Mouse (Mus musculus): ENCODE measurements at regions not wholly inside any gene's neighbourhood (a gene's known extent, or its start where the extent isn't known, plus 50 kb on each side); places are given as distances from the start of the nearest gene placed in this dataset.

DNA sequence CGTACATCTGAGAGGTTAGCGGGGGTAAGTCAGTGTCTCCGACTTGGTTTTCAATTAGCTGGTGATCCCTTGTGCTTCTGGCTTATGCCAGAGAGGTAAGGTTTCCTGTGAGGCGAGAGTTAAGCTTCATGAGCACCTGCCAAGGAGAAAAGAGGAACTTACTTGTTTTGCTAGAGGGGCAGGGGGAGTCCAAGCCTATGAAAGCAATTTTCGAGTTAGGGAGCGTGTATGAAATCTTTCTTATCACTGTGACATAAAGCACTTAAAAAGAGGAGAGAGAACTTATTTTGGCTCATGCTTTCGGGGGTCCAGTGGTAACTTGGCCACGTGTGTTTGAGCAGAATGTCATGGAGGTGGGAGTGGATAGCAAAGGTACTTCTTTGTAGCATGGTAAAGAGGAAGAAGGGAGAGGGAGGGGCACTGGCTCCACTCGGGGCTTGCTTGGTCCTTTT is 174.6 kb downstream of the Cd83 start:
- intact Hi-C loops (cut with DNase I): no loop called here
- DNase-seq (ENCODE audit: extremely low spot score in 1 of 2, low spot score in 2 of 2): no peak

DNA sequence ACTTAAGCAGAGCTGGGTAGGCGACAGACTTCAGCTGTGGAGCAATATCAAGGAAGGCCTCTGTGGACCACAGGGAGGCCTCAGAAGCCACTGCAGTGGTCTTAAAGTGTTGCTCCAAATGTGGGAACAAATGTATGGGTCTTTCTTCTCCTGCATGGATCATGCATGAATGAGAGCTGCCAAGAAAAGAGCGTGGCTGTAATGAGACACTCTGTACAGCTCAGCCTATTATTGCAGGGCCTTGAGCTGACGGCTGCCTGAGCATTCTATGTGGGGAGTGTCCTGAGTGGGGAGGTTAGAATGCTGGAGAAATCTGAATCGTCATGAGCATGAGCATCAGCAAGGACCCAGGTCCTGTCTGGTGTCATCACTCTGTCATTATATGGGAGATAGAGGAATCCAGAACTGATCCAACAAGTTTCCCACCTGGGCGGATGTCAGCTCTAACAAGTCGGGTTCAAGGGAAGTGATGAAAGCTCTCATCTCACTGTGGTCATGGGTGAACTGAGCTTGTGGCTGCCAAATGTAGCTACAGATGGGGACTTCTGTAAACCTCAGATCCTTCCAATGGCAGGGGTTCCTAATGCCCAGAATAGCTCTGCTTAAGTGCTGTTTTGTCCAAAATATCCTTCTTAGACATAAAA is 176.6 kb downstream of the Cd83 start:
- no peak for DNase-seq (ENCODE audit: extremely low spot score in 1 of 2, low spot score in 2 of 2)
- intact Hi-C loops (cut with DNase I): no loop called here

GRCm38 (mm10) chr13:43961987-43962386 is 177.4 kb downstream of the Cd83 start:
- intact Hi-C loops (cut with DNase I): no loop called here
- no peak for DNase-seq (ENCODE audit: extremely low spot score in 1 of 2, low spot score in 2 of 2)

- no peak for DNase-seq (ENCODE audit: extremely low spot score in 1 of 2, low spot score in 2 of 2)
- intact Hi-C loops (cut with DNase I): no loop called here
Observed at GRCm38 (mm10) chr13:43963321-43963720, 178.7 kb downstream of the Cd83 start.

GRCm38 (mm10) chr13:43965256-43965905 is 180.8 kb downstream of the Cd83 start:
- no peak for DNase-seq (ENCODE audit: extremely low spot score in 1 of 2, low spot score in 2 of 2)
- intact Hi-C loops (cut with DNase I): no loop called here

DNA sequence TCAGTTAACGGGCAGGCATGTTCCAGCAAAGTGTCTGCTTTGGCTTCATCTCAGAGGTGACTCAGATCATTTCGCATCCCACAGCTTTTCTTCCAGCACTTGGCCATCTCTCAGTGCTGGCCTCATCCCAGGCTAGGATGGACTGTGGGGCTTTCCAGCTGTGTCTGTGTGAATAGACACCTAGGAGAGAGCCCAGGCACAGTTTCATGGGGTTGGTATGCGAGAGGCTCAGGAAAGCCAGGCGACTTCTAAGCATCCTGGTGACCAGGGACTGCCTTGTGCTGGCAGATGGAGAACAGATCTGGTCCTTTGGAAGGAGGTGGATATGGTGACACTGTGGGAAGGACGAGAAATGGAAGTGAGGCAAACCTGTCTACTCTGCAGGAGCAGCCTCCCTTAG is 182.9 kb downstream of the Cd83 start:
- intact Hi-C loops (cut with DNase I): no loop called here
- no peak for DNase-seq (ENCODE audit: extremely low spot score in 1 of 2, low spot score in 2 of 2)

DNA sequence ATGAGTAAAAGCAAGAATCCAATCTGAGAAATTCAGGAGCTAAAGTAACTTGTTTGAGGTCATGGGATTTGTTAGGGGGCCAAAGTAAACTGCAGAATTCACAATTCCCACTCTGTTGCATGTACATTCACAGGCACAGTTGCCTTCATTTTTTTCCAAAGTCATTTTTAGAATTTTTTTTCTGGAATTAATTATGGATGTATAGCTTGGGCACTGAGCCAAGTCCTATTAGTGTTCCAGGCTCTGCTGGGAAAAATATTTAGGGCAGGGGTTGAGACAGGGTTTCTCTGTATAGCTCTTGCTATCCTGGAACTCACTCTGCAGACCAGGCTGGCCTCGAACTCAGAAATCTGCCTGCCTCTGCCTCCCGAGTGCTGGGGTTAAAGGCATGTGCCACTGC is 188.3 kb downstream of the Cd83 start:
- no peak for DNase-seq (ENCODE audit: extremely low spot score in 1 of 2, low spot score in 2 of 2)
- intact Hi-C loops (cut with DNase I): no loop called here

- intact Hi-C loops (cut with DNase I): no loop called here
- no peak for DNase-seq (ENCODE audit: extremely low spot score in 1 of 2, low spot score in 2 of 2)
Observed at GRCm38 (mm10) chr13:43975281-43975680, 190.7 kb downstream of the Cd83 start.

DNA sequence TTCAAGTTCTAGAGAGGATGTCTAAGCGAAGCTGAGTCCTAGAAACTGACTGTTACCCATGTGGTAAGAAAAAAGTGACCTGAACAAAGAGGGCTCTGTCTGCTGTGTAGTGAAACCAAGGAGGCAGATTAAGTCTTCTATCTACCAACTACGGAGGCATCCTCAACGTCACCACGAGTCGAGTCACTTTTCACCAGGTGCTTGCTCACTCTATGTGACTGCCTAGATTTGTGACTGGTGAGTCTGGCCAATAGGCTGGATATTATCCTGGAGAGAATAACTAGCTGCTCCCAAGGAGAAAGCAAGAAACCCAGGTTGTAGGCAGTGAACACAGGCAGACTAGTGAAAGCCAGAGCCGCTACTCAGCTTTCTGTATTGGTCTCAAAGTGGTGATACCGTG is 191.2 kb downstream of the Cd83 start:
- DNase-seq (ENCODE audit: extremely low spot score in 1 of 2, low spot score in 2 of 2): no peak
- intact Hi-C loops (cut with DNase I): no loop called here

GRCm38 (mm10) chr13:43976676-43977075 is 192.1 kb downstream of the Cd83 start:
- intact Hi-C loops (cut with DNase I): no loop called here
- DNase-seq (ENCODE audit: extremely low spot score in 1 of 2, low spot score in 2 of 2): no peak

DNA sequence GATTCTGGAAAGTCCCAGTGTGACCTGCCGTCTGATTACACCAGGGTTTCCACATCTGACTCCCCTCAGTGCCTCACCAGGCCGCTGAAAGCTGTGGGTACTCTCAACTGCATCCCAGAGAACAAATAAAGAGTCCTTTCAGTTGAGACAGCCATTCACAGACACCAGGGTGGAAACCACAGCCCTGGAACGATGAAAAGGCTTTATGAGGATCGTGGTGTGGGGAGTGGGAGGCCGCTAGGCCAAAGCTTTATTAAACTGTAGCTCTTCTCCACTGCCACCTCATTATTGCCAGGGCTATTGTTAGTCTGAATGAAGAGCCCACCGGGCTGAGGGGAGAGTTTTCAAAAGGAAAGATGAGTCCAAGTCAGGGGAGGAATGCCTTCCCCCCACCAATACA is 202.8 kb downstream of the Cd83 start:
- intact Hi-C loops (cut with DNase I): no loop called here
- no peak for DNase-seq (ENCODE audit: extremely low spot score in 1 of 2, low spot score in 2 of 2)

DNA sequence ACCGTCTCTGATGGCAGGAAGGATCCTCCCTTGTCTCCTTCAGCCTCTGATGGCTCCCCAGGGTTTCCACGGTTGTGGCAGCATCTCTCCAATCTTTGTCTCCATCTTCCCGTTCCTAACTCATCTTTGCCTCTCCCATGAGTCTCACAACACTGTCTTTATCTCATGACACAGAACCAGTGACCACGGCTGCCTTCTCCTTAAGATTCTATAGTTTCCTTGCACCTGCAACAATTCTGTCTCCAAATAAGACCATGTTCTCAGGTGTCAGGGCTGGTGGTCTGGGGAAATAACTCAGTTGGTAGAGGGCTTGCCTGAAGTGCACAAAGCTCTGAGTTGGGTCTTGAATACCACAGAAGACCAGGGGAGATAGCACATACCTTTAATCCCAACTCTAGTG is 203.8 kb downstream of the Cd83 start:
- intact Hi-C loops (cut with DNase I): no loop called here
- no peak for DNase-seq (ENCODE audit: extremely low spot score in 1 of 2, low spot score in 2 of 2)

GRCm38 (mm10) chr13:43990281-43991101 is 205.9 kb downstream of the Cd83 start:
- intact Hi-C loops (cut with DNase I): no loop called here
- DNase-seq (ENCODE audit: extremely low spot score in 1 of 2, low spot score in 2 of 2): peak; percentile 74 to 76

DNA sequence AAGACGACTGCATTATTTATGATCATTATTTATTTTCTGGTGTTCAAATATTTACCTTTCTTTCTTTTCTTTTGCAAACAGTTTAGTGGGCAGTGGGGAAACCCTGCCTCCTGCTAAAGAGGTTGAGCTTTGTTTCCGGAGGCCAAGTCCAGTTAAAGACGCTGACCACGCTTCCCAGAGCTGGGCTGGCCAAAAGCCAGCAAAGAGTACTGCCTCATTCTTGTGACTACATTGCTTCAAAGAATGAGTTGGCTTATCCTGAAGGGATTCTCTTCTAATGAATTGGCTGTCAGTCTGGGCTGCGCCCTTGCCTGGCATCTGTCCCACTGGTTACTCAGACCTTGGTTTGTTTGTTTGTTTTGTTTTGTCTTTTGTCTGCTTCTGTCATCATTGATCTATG is 207.2 kb downstream of the Cd83 start:
- peak; percentile 49 to 74 for DNase-seq (ENCODE audit: extremely low spot score in 1 of 2, low spot score in 2 of 2)
- intact Hi-C loops (cut with DNase I): no loop called here

- intact Hi-C loops (cut with DNase I): no loop called here
- no peak for DNase-seq (ENCODE audit: extremely low spot score in 1 of 2, low spot score in 2 of 2)
Observed at GRCm38 (mm10) chr13:43992968-43993367, 208.4 kb downstream of the Cd83 start.

- intact Hi-C loops (cut with DNase I): no loop called here
- no peak for DNase-seq (ENCODE audit: extremely low spot score in 1 of 2, low spot score in 2 of 2)
Observed at GRCm38 (mm10) chr13:43994361-43994760, 209.8 kb downstream of the Cd83 start.

DNA sequence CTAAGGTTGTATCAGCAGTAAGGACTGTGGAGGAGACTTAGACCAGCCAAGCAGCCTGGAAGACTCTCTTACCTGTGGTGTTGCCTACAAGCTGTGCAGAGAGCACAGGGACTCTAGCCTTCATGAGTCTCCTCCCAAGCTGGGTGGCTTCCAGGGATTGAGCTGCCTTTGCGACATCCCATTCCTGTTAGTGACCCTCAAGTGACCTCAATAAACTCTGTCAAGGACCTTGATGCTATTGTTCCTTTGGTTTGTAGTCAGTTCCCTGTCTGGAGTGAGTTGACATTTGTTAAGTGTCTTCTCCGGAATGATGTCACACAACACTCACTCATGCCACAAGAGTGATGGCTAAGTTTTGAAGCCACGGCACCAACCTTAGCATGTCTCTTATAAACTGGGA is 211.0 kb downstream of the Cd83 start:
- intact Hi-C loops (cut with DNase I): no loop called here
- no peak for DNase-seq (ENCODE audit: extremely low spot score in 1 of 2, low spot score in 2 of 2)

- intact Hi-C loops (cut with DNase I): no loop called here
- no peak for DNase-seq (ENCODE audit: extremely low spot score in 1 of 2, low spot score in 2 of 2)
Observed at GRCm38 (mm10) chr13:44001861-44002545, 217.4 kb downstream of the Cd83 start.

DNA sequence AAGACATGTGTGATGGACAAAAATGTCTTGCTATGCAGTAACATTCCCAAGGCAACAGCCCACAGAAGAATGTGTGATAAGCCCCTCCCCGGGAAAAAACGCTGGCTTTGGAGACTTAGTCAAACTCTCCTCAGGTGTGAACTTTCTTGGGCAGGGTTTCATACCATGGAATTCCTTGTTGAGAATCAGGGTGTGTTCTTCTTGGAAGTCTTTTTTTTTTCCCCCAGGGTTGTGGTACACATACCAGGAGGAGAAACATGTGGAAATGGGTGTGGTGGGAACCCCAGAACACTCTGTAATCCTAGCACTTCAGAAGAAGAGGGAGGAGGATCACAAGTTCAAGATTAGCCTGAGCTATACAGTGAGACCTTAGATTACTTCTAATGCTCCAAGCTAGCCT is 228.3 kb downstream of the Cd83 start:
- intact Hi-C loops (cut with DNase I): no loop called here
- DNase-seq (ENCODE audit: extremely low spot score in 1 of 2, low spot score in 2 of 2): no peak

All from left cerebral cortex, postnatal 10 days (tissue).